In genomic region chr3:85571276-85571675, GRCm38 (mm10) we compare ENCODE assay signal across 8 mouse cellular contexts. TPM values are rescaled to one million over a fixed set of nuclear protein-coding genes. Genes with fewer than 3 reads are reported as not detected.
DNase-seq lines count a peak whose midpoint lies in the region; ATAC-seq lines count a peak whose summit lies in the region.

No protein-coding gene starts in this region.

- 76% methylated on average over 2 of the region's 2 CpGs for WGBS in midbrain, embryonic 10.5 days
- 73% methylated on average over 2 of the region's 2 CpGs for WGBS in midbrain, embryonic 13.5 days
- 61% methylated on average over 2 of the region's 2 CpGs for WGBS in intestine, embryonic 15.5 days

- H3K4me2 ChIP-seq in midbrain, embryonic 13.5 days (replicated peaks) = no peak overlapping the region
- H3K4me2 ChIP-seq in intestine, embryonic 15.5 days (replicated peaks) = no peak overlapping the region

- H3K27me3 ChIP-seq in midbrain, embryonic 10.5 days (ENCODE audit: low read depth, poor library complexity, severe bottlenecking) = no peaks in the 10 kb centered on the region
- H3K27me3 ChIP-seq in midbrain, embryonic 13.5 days = no peaks in the 10 kb centered on the region
- H3K27me3 ChIP-seq in intestine, embryonic 15.5 days (replicated peaks) = no peaks in the 10 kb centered on the region

- no peaks in the 10 kb centered on the region for H3K36me3 ChIP-seq in midbrain, embryonic 10.5 days
- no peaks in the 10 kb centered on the region for H3K36me3 ChIP-seq in midbrain, embryonic 13.5 days
- H3K36me3 ChIP-seq in intestine, embryonic 15.5 days = no peaks in the 10 kb centered on the region

- no peak overlapping the region for H3K27ac ChIP-seq in midbrain, embryonic 10.5 days (replicated peaks)
- H3K27ac ChIP-seq in midbrain, embryonic 13.5 days = no peak overlapping the region
- no peak overlapping the region for H3K27ac ChIP-seq in intestine, embryonic 15.5 days

- no peak overlapping the region for H3K4me3 ChIP-seq in midbrain, embryonic 10.5 days
- H3K4me3 ChIP-seq in midbrain, embryonic 13.5 days (replicated peaks) = no peak overlapping the region
- no peak overlapping the region for H3K4me3 ChIP-seq in intestine, embryonic 15.5 days (replicated peaks)

- no peak overlapping the region for H3K9ac ChIP-seq in midbrain, embryonic 13.5 days (replicated peaks)
- no peak overlapping the region for H3K9ac ChIP-seq in intestine, embryonic 15.5 days

- intact Hi-C loops in gastrocnemius, postnatal 14 days (cut with DNase I; ENCODE audit: low total_unique reads) = loop anchor here (5.0 kb wide), 1 partner anchor 654 kb away; no protein-coding TSS in a partner anchor

- DNase-seq in midbrain, embryonic 10.5 days (ENCODE audit: low spot score) = peak; percentile 32
- DNase-seq in MN1 (ENCODE audit: low spot score) = peak; percentile 85
- DNase-seq in cerebellum, adult 8-10 months = peak; percentile 69
- DNase-seq in gastrocnemius, postnatal 14 days = peak; percentile 43
- DNase-seq in layer of hippocampus, postnatal 14 days (ENCODE audit: low spot score in 2 of 2) = peak; percentile 39 to 84

- H3K4me1 ChIP-seq in midbrain, embryonic 10.5 days = peaks cover 6% of the 10 kb centered on the region
- H3K4me1 ChIP-seq in midbrain, embryonic 13.5 days (replicated peaks) = peaks cover 4% of the 10 kb centered on the region; the same call in 1 of the 2 replicates
- no peaks in the 10 kb centered on the region for H3K4me1 ChIP-seq in intestine, embryonic 15.5 days (replicated peaks)

- no peaks in the 10 kb centered on the region for H3K9me3 ChIP-seq in midbrain, embryonic 10.5 days (replicated peaks)
- no peaks in the 10 kb centered on the region for H3K9me3 ChIP-seq in midbrain, embryonic 13.5 days
- no peaks in the 10 kb centered on the region for H3K9me3 ChIP-seq in intestine, embryonic 15.5 days

- ATAC-seq in midbrain, embryonic 13.5 days = no peak
- 0 out of 2 replicates have a peak, but pooled peaks have one; percentile 28 for ATAC-seq in monocyte, adult 5-6 weeks (replicated peaks; ENCODE audit: insufficient number of reproducible peaks, low FRiP score, low TSS enrichment, poor library complexity, severe bottlenecking)
- no peak for ATAC-seq in intestine, embryonic 15.5 days

RNA-seq across cellular contexts. Expression of gene Gatb, which starts 2.6 kb away (rescaled TPM):
- 26.0 and 29.5 TPM in 2 replicates for polyA plus RNA-seq in midbrain, embryonic 10.5 days (2016; fragmentation: Nextera tagmentation; extraction: Ambion mirVana)
- polyA plus RNA-seq in midbrain, embryonic 13.5 days (2015; fragmentation: Nextera tagmentation; extraction: Ambion mirVana) = 22.6 and 25.0 TPM in 2 replicates
- 10 to 100 TPM; 17.7 to 19.2 TPM for total RNA-seq in gastrocnemius, postnatal 14 days (2021)
- 10 to 100 TPM; 19.2 to 20.9 TPM for total RNA-seq in layer of hippocampus, postnatal 14 days (2021)
- total RNA-seq in monocyte, adult 5-6 weeks (2017) = 2.3 to 7.2 TPM (median 4.9 TPM) in 3 replicates
- 32.1 and 34.4 TPM in 2 replicates for polyA plus RNA-seq in intestine, embryonic 15.5 days (2015; fragmentation: Nextera tagmentation; extraction: Ambion mirVana)

Comparison
In these comparisons a context has a peak if more than half of its experiments do, and no peak if none do; other contexts are left out.
1. DNase-seq: peak in every context shown above with its lines; median percentile 85 in MN1; 69 in cerebellum, adult 8-10 months; 62 in layer of hippocampus, postnatal 14 days; 43 in gastrocnemius, postnatal 14 days; 32 in midbrain, embryonic 10.5 days.